ENCODE assay signal across 16 mouse cellular contexts in the genomic region with DNA sequence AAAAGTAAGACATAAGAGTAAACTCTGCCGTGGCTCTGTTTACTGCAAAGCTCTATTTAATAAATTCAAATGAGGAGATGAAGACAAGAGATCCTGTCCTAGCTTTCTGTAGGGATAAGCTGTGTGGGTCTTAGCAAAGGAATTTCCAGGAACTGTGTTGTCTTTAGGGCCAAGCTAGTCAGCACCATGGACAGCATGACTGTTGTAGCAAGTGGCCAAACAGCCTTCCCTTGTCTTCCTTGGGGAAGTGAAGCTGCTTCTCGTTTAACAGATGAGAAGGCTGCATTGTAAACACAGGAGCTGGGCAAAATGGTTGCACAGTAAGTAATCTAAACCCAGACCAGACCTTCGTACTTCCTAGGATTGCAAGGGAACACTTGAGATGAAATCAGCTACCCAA.
DNase-seq lines count a peak whose midpoint lies in the region; ATAC-seq and TF ChIP-seq lines count a peak whose summit lies in the region.
"Had no signal": no experiment of that assay in that cellular context is flagged by ENCODE, and none has a peak within 500 bp of the region (broad histone marks: within the 10 kb centered on the region; RNA-seq: fewer than 3 reads in every experiment).

No protein-coding gene starts in this region.

- intact Hi-C loops in heart, postnatal 10 days (cut with DNase I), result no loop called here
- intact Hi-C loops in heart, postnatal 25 days (cut with DNase I), result no loop called here

- no peaks in the 10 kb centered on the region for H3K4me1 ChIP-seq in lung, postnatal 0 days (ENCODE audit: insufficient read depth, low read depth, low read length)
- no peaks in the 10 kb centered on the region for H3K4me1 ChIP-seq in lung, adult 2 months (ENCODE audit: control insufficient read depth, insufficient read depth, low read length)
- H3K4me1 ChIP-seq in forebrain, embryonic 11.5 days (replicated peaks; ENCODE audit: control insufficient read depth, insufficient read depth, low read length), result no peaks in the 10 kb centered on the region
- H3K4me1 ChIP-seq: hindbrain, embryonic 15.5 days had no signal

- H3K4me2 ChIP-seq in lung, postnatal 0 days (replicated peaks; ENCODE audit: low read depth, low read length), result no peak overlapping the region
- no peak overlapping the region for H3K4me2 ChIP-seq in forebrain, embryonic 11.5 days (ENCODE audit: low read depth, low read length, severe bottlenecking)
- H3K4me2 ChIP-seq: hindbrain, embryonic 15.5 days; neural tube, embryonic 13.5 days had no signal

- no peak for TF ChIP-seq EP300 in lung, postnatal 0 days (IDR thresholded peaks at IDR 0.05)

- DNase-seq in heart, postnatal 10 days, result peak; percentile 18 to 52
- DNase-seq in heart, postnatal 25 days (ENCODE audit: low spot score), result no peak
- DNase-seq in lung, postnatal 0 days (ENCODE audit: low spot score), result peak; percentile 23
- no peak for DNase-seq in lung, adult 2 months
- peak; percentile 55 for DNase-seq in brain, embryonic 14.5 days (ENCODE audit: low read depth)
- peak; percentile 83 for DNase-seq in mesoderm, embryonic 11.5 days (ENCODE audit: low read depth, low spot score)
- no peak for DNase-seq in left cerebral cortex, adult 18-20 months (ENCODE audit: low spot score in 2 of 2)
- no peak for DNase-seq in forebrain, embryonic 11.5 days (ENCODE audit: low spot score)
- DNase-seq: adrenal gland, adult 8-10 months; cerebellum, adult 9-10 months; gastrocnemius, postnatal 14 days; layer of hippocampus, postnatal 36 days had no signal

- H3K27ac ChIP-seq in lung, postnatal 0 days (ENCODE audit: low read length), result no peak overlapping the region
- H3K27ac ChIP-seq in forebrain, embryonic 11.5 days (ENCODE audit: low read depth, low read length), result no peak overlapping the region
- H3K27ac ChIP-seq: hindbrain, embryonic 15.5 days; neural tube, embryonic 13.5 days had no signal

- TF ChIP-seq POLR2A in lung, adult 2 months (IDR thresholded peaks at IDR 0.05; ENCODE audit: borderline replicate concordance, extremely low read depth, low read depth, low read length), result no peak
- TF ChIP-seq POLR2A in brain, embryonic 14.5 days (IDR thresholded peaks at IDR 0.05; ENCODE audit: borderline replicate concordance, extremely low read depth, insufficient read depth, insufficient read length, poor library complexity, severe bottlenecking), result no peak

- TF ChIP-seq CTCF in lung, postnatal 0 days (IDR thresholded peaks at IDR 0.05), result no peak
- no peak for TF ChIP-seq CTCF in lung, adult 2 months (IDR thresholded peaks at IDR 0.05; ENCODE audit: insufficient read depth, low read length)
- no peak for TF ChIP-seq CTCF in brain, embryonic 14.5 days (IDR thresholded peaks at IDR 0.05; ENCODE audit: borderline replicate concordance, extremely low read depth, insufficient read depth, insufficient read length)

- no peak for ATAC-seq in lung, postnatal 0 days
- no peak for ATAC-seq in forebrain, embryonic 11.5 days (replicated peaks; ENCODE audit: low FRiP score)

- H3K27me3 ChIP-seq in lung, postnatal 0 days (replicated peaks; ENCODE audit: insufficient read depth, low read length), result no peaks in the 10 kb centered on the region
- H3K27me3 ChIP-seq in forebrain, embryonic 11.5 days (ENCODE audit: control insufficient read depth, insufficient read depth, low read length), result no peaks in the 10 kb centered on the region
- H3K27me3 ChIP-seq: CH12.LX; hindbrain, embryonic 15.5 days; neural tube, embryonic 13.5 days had no signal

- no peak overlapping the region for H3K4me3 ChIP-seq in lung, postnatal 0 days (ENCODE audit: low read depth, low read length)
- H3K4me3 ChIP-seq in lung, adult 2 months (replicated peaks; ENCODE audit: extremely low read depth, low read depth, low read length), result no peak overlapping the region
- H3K4me3 ChIP-seq in forebrain, embryonic 11.5 days (ENCODE audit: low read depth, low read length), result no peak overlapping the region
- H3K4me3 ChIP-seq: erythroblast, embryonic 14.5 days; hindbrain, embryonic 15.5 days; neural tube, embryonic 13.5 days had no signal

- no peaks in the 10 kb centered on the region for H3K9me3 ChIP-seq in lung, postnatal 0 days (ENCODE audit: low read length)
- no peaks in the 10 kb centered on the region for H3K9me3 ChIP-seq in forebrain, embryonic 11.5 days (ENCODE audit: control insufficient read depth, low read length)
- H3K9me3 ChIP-seq: hindbrain, embryonic 15.5 days; neural tube, embryonic 13.5 days had no signal

- H3K9ac ChIP-seq in lung, postnatal 0 days (replicated peaks; ENCODE audit: low read depth), result no peak overlapping the region
- no peak overlapping the region for H3K9ac ChIP-seq in forebrain, embryonic 11.5 days (ENCODE audit: low read length)
- H3K9ac ChIP-seq: hindbrain, embryonic 15.5 days; neural tube, embryonic 13.5 days had no signal

- no peaks in the 10 kb centered on the region for H3K36me3 ChIP-seq in lung, postnatal 0 days (ENCODE audit: insufficient read depth, low read length)
- no peaks in the 10 kb centered on the region for H3K36me3 ChIP-seq in forebrain, embryonic 11.5 days (ENCODE audit: control insufficient read depth, insufficient read depth, low read length)
- H3K36me3 ChIP-seq: hindbrain, embryonic 15.5 days; neural tube, embryonic 13.5 days had no signal

- 27% methylated on average over 3 of the region's 3 CpGs for WGBS in lung, postnatal 0 days
- WGBS in lung, adult 2 months, result 30% methylated on average over 3 of the region's 3 CpGs
- WGBS in forebrain, embryonic 11.5 days, result 50% methylated on average over 3 of the region's 3 CpGs

Comparison
In these comparisons a context has a peak if more than half of its experiments do, and no peak if none do; other contexts are left out.
1. DNase-seq: peak in heart, postnatal 10 days (2 of 2), lung, postnatal 0 days (single experiment), brain, embryonic 14.5 days (single experiment) and mesoderm, embryonic 11.5 days (single experiment); none in heart, postnatal 25 days (single experiment), lung, adult 2 months (single experiment), left cerebral cortex, adult 18-20 months (0 of 2) and forebrain, embryonic 11.5 days (single experiment).